10 mouse cellular contexts compared by ENCODE assay signal in the genomic region with DNA sequence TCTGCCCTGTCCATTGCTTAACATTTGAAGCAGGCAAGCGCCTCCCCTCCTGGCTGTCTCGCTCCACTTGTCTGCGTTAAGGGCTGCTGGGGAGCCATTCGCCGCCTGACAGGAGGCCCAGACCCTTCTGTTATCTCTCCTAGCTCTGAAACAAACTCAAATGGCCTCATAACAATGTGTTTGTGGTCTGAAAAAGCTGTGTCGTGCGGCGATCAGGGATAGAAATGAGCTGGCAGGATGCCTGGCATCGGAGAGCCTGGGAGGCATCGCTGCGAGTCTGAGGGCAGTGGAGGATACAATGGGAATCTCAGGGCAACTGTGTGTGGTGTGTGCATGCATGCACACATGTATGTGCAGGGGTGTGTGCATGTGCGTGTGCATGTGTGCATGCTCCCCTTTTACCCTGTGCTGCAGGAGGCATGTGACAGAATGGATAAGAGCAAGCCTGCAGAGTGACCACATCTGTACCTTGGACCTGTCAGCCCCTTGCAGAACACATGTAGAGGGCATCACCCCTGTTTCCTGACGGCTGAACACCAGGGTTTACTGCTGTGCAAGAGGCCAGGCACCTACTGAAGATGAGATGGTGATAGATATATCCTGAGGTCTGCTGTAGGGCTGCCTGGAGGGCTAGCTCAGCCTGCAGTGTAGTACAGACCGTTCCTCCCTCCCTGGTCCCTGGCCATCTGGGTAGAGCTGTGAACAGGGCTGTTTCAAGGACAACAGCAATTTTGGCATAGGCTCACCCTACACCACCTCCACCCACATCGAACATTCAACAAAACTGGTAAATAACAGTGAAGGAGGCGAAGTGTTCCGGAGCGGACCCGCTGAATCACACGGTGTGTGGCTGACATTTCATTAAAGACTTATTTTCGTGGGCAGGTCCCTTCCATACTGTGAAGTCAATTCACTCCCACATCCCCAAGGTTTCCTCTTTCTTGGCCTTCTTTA. TPM values are rescaled to one million over a fixed set of nuclear protein-coding genes. Genes with fewer than 3 reads are reported as not detected.
DNase-seq lines count a peak whose midpoint lies in the region; ATAC-seq and TF ChIP-seq lines count a peak whose summit lies in the region.
"Had no signal": no experiment of that assay in that cellular context is flagged by ENCODE, and none has a peak within 500 bp of the region (broad histone marks: within the 10 kb centered on the region; RNA-seq: fewer than 3 reads in every experiment).

No protein-coding gene starts in this region.

- no peak overlapping the region for H3K9ac ChIP-seq in kidney, postnatal 0 days (ENCODE audit: low read depth, low read length)
- H3K9ac ChIP-seq in kidney, embryonic 16.5 days (replicated peaks; ENCODE audit: low read length): no peak overlapping the region

- H3K4me1 ChIP-seq in kidney, postnatal 0 days (replicated peaks; ENCODE audit: insufficient read depth, low read length): no peaks in the 10 kb centered on the region
- H3K4me1 ChIP-seq in kidney, embryonic 16.5 days (ENCODE audit: insufficient read depth, low read length): peaks cover 3% of the 10 kb centered on the region; the same call in 1 of the 2 replicates

- 0 out of 2 replicates have a peak, but pooled peaks have one; percentile 19 for ATAC-seq in kidney, postnatal 0 days (replicated peaks; ENCODE audit: low FRiP score, low read depth)
- ATAC-seq in kidney, embryonic 16.5 days (ENCODE audit: low FRiP score, low TSS enrichment): no peak

- H3K4me3 ChIP-seq in kidney, postnatal 0 days (replicated peaks; ENCODE audit: low read depth, low read length): no peak overlapping the region
- no peak overlapping the region for H3K4me3 ChIP-seq in kidney, embryonic 16.5 days (ENCODE audit: low read length)

- H3K27ac ChIP-seq in kidney, postnatal 0 days: no peak overlapping the region
- H3K27ac ChIP-seq in kidney, embryonic 16.5 days (ENCODE audit: low read length): no peak overlapping the region

- no peak for TF ChIP-seq CTCF in kidney, postnatal 0 days (IDR thresholded peaks at IDR 0.05; ENCODE audit: low read depth)

- H3K27me3 ChIP-seq in kidney, postnatal 0 days (ENCODE audit: insufficient read depth, low read length): no peaks in the 10 kb centered on the region
- H3K27me3 ChIP-seq in kidney, embryonic 16.5 days (ENCODE audit: insufficient read depth, low read length): no peaks in the 10 kb centered on the region

- H3K9me3 ChIP-seq in kidney, postnatal 0 days (replicated peaks; ENCODE audit: low read length): no peaks in the 10 kb centered on the region
- H3K9me3 ChIP-seq in kidney, embryonic 16.5 days (ENCODE audit: low read length): no peaks in the 10 kb centered on the region

- DNase-seq in cerebellum, postnatal 14 days: peak; percentile 35 to 60
- DNase-seq in cerebellum, adult 8-10 months: no peak
- DNase-seq in kidney, postnatal 0 days (ENCODE audit: low spot score): no peak
- peak; percentile 72 for DNase-seq in ovary, adult 18-20 months (ENCODE audit: low spot score)
- no peak for DNase-seq in ovary, postnatal 14 days (ENCODE audit: low spot score)
- peak; percentile 70 for DNase-seq in testis, postnatal 10 days (ENCODE audit: low spot score)
- DNase-seq in lung, postnatal 25 days (ENCODE audit: low spot score): no peak
- DNase-seq: kidney, adult 9 months; lung, adult 18-20 months had no signal

- H3K36me3 ChIP-seq in kidney, postnatal 0 days (ENCODE audit: insufficient read depth, low read length): no peaks in the 10 kb centered on the region
- no peaks in the 10 kb centered on the region for H3K36me3 ChIP-seq in kidney, embryonic 16.5 days (ENCODE audit: insufficient read depth, low read length)

- 70% methylated on average over 21 of the region's 21 CpGs for WGBS in kidney, postnatal 0 days
- 79% methylated on average over 21 of the region's 21 CpGs for WGBS in kidney, embryonic 16.5 days

- H3K4me2 ChIP-seq in kidney, postnatal 0 days (ENCODE audit: low read length): no peak overlapping the region
- H3K4me2 ChIP-seq in kidney, embryonic 16.5 days (replicated peaks; ENCODE audit: low read depth, low read length): no peak overlapping the region

RNA-seq across cellular contexts. Expression of a gene that starts 54.9 kb away (rescaled TPM):
- 43.6 and 45.1 TPM in 2 replicates for polyA plus RNA-seq in kidney, postnatal 0 days (2015; fragmentation: Nextera tagmentation; extraction: Ambion mirVana)
- polyA plus RNA-seq in kidney, embryonic 16.5 days (2015; fragmentation: Nextera tagmentation; extraction: Ambion mirVana): 52.7 and 54.8 TPM in 2 replicates

Comparison
In these comparisons a context has a peak if more than half of its experiments do, and no peak if none do; other contexts are left out.
1. DNase-seq: peak in cerebellum, postnatal 14 days (2 of 2), ovary, adult 18-20 months (single experiment) and testis, postnatal 10 days (single experiment); none in cerebellum, adult 8-10 months (single experiment), kidney, postnatal 0 days (single experiment), ovary, postnatal 14 days (single experiment) and lung, postnatal 25 days (single experiment).